Mouse (Mus musculus) monocyte, adult 2 months (primary cell): ENCODE data around the gene Gstm5.
"Not testable (repeated sequence)": the region's sequence is repeated elsewhere in the genome, so short reads cannot be mapped to it uniquely, and the experiment has no call there.

Experiments used
- DNase-seq, 2 experiments: peaks; one replicate each; pipeline ENCODE4 v3.0.0; 2022; ENCODE audit warnings: low spot score in 2 of 2, low read depth in 1 of 2

The Gstm5 gene

DNA sequence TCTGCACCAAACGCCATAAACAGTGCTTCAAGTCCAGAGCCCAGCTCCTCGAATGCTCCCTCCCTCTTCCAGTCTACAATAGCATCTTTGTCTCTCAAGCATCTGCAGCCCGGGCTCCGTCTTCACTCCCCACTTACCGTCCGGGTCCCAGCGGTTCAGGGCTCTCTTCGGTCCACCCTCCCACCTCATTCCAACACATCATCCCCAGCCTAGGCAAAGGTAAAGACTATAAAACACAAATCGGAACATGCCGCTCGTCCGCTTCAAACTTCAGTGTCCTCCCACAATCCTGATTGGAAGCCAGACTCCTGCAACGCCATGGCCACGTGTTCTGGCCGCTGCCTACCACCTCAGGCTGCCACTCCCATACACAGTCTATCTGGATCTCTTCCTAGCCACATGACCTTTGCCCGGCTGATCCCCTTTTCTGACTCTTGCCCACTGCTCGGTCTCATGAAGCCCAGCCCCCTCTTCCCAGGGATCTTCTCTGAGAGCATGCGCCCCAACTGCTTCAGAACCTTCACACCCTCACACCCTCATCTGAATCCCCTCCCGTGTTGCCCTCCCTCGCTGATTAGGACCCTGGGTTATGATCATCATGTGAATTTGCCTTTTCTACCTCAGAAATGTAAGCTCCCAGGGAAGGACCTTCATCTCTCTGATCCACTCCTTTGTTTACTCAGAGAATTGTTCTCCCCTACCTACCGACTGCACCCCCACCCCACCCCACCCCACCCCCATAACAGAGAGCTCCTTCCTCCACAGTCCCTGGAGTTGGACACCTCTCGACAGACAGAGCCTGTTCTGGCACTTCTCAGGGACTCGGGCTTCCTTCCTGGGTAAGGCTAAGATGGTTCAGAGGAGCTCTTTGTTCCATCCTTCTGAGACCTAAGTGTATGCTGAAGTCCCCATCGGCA is 22.0 kb upstream of the Gstm5 start:
- no peak for DNase-seq

DNA sequence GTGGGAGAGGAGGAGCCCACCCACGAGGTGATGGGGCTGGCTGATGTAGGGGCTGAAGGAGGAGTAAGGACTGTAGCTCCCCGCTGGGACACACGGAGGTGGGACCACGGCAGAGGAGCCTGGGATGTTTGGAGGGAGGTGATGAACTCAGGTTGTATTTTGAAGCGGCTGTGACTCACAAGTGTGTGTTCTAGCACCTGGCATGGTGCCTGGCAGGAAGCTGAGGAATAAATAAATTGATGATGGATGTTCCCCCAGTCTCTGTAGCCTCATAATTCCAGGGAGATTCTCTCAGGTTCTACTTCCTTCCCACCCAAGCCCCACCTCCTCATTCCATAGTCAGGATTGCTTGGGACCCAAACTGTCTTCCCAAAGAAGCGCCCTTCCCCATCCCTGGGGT is 20.4 kb upstream of the Gstm5 start:
- DNase-seq: no peak

DNA sequence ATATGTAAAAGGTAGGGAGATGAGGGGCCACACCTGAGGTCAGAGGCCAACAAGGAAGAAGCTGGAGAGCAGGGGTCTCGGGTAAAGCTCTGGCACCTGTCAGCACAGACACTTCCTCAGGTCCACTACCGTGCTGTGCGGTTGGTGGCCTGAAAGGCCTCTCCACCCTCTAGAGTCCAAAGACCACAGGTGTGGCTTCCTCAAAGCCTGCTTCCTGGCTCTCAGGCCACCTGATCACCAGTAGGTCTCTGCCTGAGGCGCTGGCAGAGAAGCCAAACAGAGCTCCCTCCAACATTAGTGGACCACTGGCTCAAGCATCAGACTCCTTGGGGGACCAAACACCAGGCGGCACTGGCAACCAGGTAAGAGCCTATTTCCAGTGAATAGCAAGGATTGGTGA is 18.6 kb upstream of the Gstm5 start, which contains the start of gene Eps8l3:
Eps8l3 (plus strand) TSS at position 225 of the 400 bp plus-strand sequence.
- DNase-seq: no peak

DNA sequence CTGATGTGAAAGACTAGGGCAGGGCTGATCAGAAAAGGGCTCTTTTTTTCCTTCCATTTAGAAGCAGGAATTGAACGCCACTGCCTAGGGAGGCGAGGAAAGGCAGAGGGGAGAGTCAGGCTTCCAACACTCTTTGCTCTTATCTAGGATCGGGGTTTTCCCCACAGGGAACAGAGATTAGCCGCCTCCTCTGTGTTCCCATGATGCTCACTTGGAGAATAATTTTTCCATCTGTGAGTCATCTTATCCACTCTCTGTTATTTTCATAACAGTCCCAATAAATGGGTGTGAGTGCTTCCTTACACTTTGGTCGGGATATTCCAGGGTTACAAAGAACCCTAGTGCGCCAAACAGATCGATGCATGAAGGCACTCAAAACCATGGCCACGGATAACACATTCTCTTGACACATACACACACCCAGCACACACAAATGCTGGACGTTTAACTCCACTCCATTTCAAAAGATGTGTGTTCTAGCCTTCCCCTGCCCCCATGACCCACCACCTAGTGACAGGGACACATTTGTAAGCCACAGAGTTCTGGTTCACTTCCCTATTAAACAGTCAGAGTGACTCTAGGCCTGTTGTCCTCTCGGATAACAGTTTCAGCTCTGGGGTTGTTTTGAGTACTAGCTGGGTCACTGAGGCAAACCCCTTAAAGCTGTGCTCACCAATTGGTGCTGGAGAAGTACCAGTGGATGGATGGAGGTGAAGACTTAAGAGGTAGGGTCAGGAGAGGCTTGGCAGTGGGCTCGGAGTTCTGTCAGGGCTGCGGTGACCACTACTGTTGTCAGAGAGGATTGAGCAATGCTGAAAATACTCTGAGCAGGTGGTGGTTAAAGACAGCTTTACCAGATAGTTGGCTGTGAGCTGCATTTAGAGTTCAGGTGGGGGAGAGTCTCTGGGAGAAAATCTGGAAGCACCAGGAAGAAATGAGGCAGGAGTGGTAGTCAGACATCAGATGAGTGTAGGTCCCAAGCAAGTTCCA is 17.6 kb upstream of the Gstm5 start:
- DNase-seq: no peak

DNA sequence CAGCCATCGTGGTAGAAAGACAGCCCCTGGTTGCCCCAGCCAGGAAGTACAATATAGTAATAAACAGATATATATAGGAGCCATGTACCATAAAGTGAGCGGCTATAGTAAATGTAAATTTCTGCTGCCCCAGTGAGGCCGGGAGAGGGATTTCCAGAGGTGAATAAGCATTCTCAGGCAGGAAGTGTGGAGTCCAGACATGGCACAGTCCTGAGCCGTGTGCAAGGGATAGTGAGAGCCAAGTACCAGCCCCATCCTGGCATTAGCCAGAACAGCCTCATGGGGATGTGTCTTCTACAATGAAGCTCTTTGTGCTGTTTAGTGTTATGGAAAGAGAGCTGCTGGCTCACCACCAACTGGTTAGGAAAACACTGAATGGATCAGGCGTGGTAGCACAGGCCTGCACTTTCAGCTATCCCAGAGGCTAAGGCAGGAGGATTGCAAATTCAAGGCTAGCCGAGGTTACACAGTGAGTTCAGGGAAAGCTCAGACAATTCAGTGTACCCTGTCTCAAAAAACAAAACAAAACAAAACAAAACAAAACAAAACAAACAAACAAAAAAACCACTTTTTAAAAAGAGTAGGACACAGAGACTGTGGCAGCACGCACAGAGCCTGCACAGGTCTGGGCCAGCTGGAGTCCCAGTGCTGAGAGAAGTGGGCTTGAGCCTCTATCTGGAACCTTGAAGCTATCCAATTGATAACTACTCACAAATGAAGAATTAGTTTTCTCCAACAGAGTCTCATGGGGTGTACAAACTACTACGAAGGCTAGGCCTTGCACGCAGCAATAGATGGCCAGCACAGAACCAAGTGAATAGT is 7.7 kb upstream of the Gstm5 start:
- DNase-seq: no peak

DNA sequence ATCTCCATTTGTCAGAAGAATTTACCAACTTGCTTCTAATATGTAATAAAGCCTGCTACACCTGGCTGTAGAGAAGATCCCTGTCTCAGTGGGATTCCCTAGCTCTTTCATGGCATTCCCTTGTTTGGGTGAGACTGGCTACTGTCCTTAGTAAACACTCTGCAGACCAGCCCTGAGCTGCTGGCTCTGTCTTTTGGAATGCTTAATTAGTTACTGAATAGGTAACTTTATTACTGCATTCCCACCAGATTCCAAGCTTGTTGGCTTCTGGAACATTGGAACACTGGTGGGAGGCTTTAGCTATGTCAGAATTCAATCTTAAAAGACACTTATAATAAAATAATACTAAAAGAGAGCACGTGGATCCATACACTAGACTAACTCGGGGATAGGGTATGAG is 6.4 kb upstream of the Gstm5 start:
- DNase-seq: not testable (repeated sequence)

DNA sequence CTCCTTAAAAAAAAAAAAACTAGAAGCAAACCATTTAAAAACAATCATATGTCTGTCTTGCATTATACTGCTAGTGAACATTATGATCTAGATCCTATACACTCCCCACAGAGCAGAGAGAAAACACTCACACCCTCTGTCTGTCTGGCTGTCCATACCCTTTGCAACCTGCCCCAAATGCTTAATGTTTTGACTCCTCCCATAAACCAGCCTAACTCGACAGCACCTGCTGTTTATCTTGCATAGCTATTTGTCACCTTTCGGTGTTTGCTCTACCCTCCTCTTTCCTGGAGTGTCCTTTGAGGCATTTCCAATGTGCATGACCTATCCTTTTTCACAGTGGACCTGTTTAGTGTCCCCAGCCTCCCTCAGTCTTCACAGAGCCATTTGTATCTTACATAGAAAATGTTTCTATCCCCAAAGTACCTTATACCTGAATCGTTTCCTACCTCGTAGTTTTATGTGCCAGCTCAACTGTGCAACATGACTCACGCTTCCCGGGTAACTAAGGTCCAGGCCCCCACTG is 364 bp upstream of the Gstm5 start:
- DNase-seq: no peak

DNA sequence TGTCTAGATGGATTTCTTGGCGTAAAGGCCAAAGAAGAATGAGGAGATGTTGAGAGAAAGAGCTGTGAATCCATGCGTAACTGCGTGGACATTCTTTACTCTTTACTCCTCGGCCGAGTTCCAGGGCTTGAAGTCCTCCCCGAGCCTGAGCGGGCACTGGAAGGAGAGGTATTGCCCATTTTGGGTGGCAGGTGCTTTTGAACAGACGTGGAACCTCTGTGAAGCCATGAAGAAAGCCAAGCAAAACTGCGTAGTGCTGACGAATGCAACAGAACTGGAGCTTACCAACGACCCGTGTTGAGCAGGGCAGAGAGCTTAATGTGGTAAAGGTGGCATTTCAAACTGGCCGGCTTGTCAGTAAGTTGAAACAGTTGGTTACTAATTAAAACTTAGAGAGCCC is 3.1 kb downstream of the Gstm5 start:
- DNase-seq: no peak

DNA sequence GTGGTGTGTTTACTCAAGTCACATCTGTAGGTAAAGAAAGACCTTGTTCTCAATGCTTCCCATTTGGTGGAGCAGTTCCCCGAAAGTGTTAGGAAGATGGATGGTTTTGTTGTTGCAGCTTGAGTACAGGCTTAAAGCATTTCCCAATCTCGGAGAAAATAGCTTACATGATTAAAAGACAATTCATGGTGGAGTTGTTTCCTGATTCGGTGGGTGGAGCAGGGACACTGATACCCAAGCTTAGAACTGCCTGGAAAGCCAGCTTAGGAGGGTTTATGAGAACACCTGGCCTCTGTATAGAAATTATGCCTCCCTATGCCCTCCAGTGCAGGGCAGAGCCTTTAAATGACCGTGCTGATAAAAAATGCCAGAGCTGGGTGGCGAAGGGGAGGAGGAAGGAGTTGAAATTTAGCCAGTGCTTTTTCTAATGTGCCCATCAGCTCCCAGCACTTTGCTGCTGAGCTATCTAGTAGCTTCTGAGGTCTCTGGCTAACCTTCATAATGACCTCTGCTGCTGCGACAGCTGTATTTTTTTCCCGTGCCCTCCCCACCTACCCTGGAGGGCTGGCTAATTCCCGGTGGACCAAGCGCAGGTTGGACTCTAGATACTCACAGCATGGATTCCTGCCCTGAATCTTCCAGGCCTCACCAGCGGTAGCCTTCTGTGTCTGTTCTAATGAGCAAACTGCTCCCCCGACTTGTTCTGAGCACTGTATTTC is 5.5 kb downstream of the Gstm5 start:
- no peak for DNase-seq

DNA sequence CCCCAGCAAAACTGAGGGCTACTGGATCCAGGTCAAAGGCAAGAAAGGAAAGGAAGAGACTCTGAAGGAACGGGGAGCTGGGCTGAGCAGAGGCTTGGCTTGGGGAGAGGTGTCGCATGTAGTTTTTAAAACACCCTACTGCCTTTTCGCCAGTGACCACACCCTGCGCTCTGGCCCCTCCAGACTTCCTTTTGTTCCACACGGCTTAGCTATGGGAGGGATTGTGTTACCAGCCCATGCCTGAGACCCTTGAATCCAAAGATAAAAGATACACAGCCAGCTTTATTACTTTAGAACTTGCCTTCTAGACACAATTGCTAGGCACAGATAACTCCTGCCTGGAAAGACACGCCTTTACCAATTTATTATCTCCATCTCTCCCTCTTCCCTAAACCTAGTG is 10.3 kb downstream of the Gstm5 start:
- DNase-seq: no peak

DNA sequence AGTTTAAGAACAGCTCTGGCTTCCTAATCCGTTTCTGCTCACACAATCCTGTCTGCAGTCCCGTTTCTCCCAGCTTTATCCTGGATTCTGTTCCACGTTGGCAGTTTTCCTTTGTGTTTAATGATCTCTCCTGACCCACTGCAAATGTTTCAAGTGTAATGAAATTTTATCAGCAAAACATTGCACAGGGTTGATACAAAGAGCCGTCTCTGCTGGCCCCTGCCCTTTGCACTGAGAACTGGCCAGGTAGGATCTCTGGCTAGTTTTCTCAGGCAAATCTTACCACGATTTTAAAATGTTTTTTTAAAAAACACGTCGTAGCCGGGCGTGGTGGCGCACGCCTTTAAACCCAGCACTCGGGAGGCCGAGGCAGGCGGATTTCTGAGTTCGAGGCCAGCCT is 21.1 kb downstream of the Gstm5 start:
- DNase-seq: no peak

DNA sequence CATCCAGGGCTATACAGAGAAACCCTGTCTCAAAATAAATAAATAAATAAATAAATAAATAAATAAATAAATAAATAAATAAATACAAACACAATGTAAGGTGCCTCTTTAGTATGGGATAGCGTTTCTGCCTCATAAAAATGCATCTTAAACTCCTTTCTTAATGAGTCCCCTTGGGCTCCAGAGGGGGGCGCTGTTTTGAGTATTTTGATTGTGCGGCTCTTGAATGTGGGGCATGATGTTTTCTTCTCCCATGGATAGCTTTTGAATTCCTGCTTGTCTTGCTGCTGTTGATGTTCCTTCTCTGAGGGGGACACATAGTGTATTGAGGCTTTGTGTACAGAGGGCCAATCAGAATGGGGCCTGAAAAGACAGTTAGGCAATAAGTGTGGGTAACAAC is 21.5 kb downstream of the Gstm5 start:
- DNase-seq: no peak

DNA sequence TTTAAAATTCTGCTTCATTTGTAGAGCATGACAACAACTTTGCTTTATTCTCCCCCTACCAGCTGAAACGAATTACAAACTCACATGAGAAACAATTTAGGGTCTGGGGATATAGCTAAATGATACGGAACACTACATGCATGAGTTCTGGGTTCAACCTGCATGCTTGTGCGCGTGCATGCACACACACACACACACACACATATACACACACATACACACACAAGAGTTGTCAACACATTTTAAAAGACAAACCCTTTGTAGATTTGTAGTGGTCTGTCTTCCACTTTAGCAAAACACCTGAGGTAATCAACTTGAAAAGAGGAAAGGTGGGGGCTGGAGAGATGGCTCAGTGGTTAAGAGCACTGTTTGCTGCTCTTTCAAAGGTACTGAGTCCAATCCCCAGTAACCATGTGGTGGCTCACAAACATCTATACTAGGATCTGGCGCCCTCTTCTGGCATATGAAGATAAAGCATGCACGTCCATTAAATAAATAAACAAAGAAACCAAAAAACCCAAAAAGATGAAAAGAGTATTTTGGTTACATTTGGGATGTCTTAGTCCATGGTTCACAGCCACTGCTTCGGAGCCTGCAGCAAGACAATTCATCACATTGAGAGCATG is 22.3 kb downstream of the Gstm5 start:
- no peak for DNase-seq

DNA sequence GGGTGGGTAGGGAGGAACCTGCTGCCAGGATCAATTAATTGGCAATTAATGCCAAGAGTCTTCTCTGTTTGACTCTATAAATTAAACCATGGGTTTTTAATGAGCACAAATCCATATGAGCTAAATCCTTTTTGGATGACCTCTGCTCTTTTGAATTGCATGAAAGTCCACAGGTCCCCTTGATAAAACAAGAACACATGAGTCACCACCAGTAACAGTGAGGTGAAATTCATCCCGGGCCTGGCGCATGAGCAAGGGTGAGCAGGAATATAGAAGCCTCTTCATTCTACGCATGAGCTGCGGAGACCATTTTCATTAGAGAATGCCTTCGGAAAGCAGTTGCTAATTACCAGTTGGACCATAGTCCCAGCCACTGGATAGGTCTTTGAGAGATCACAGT is 24.7 kb downstream of the Gstm5 start:
- no peak for DNase-seq

DNA sequence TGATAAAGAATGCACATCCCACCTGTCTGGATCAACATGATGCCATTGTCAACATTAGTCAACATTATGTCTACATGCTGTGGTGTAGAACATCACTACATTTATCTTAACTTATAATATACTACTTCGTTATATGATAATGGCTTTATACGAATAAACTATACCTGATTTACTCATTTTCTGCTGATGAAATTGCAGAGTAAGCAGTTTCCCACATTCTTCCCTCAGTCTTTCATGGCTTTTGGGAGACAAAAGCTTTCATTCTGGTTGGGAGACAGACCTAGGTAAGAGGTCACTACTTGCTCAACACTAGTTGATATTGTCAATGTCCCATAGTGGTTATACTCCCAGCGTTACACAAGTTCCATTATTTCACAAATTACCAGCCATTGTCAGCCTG is 29.7 kb downstream of the Gstm5 start:
- no peak for DNase-seq

DNA sequence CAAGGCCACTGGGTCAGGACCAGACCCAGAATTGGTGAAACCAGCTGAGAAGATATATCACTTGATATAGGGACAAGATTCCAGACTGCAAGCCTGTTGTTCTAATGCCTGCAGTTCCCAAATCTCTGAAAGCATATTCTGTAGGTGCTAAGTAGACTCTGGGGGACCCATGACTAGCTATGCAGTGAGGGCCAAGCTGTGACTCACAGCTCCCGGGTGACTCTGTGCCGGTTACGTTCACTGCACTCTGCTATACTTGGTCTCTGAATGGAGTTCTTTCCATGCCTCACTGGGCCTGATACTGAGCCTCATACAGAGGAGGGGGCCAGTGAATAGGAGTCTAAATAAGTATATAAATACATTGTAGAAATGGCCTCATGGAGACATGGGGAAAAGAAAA is 32.2 kb downstream of the Gstm5 start:
- DNase-seq: no peak

DNA sequence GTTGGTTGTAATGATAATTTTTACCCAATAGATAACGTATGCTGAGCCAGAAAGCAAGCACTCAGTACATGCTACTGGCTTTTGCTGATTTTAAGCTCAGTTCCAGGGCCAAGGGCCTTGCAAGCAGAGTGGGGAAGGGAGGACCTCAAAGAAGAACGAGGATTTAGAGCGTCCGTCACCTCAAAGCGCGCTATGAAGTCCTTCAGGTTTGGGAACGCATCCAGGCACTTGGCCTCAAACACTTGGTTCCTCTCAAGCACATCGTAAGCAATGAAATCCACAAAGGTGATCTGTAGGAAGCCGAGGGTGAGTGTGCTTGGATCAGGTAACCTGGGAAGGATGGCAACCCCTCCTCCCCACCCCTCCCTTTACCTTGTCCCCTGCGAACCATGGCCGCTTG is 33.1 kb downstream of the Gstm5 start:
- DNase-seq: no peak

DNA sequence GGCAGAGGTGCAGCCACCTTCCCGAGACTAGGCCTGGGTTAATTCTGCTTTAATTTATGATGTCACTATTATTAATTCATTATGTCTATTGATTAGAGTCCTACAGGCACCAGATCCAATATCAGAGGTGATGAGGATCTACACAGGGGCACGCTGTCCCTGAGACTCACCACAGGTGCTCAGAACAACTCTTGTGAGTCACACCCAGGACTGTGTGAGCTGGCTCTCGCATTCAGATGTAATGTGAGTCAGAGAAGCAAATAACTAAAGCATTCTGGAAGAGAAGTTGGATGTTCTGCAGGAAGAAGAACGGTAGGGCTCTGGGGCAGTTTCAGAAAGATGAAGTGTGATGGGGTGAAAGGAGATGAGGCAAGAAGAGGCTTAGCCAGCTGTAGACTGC is 33.6 kb downstream of the Gstm5 start:
- no peak for DNase-seq

DNA sequence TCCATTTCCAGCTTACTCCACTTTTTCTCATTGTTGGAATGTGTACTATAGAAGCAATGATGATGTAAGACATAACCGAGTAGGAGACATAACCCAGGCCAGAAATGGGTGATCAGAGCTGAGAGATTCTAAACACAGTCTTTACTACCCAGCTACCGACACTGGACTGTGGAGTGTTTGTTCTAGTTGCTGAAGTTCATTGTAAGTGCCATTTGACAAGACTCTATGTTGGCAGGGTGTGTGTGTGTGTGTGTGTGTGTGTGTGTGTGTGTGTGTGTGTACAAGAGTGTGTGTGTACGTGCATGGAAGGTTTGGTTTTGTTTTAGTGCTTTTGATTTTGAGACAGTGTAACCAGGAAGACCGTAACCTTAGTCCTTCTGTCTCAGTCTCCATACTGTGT is 34.1 kb downstream of the Gstm5 start:
- DNase-seq: no peak

DNA sequence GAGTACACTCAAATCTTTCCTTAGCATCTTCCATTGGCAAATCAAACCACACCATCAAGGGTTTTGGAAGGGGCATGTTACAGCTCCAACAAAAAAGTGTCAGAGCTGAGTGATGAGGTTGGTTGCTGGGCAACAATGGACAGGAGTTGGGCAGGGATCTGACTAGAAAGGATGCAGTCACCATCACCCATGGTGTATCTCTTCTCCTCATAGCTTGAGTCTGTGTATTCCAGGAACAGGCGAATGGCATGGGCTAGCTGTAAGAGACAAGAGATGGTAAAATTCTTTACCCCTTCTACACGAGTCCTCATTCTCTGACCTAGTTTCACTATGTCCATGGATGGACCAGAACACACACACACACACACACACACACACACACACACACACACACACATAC is 35.5 kb downstream of the Gstm5 start:
- no peak for DNase-seq
